Mouse (Mus musculus) megakaryocyte, embryonic 14.5 days (primary cell): ENCODE data around the gene Vmp1.

Experiments
- FLI1 ChIP-seq: IDR thresholded peaks from 2 replicates; pipeline ENCODE4 v1.6.1; 2012; ENCODE audit warnings: low read length, inconsistent platforms, mixed read lengths
- GATA1 ChIP-seq: IDR thresholded peaks from 3 replicates; pipeline ENCODE4 v1.6.1; 2012; ENCODE audit warnings: mixed read lengths, low read length, inconsistent platforms, borderline replicate concordance

- TF ChIP-seq GATA1 (no peak), FLI1 (no peak)
These were observed 138.9 kb downstream of the Vmp1 start, which contains the start of the genes Rps6kb1 and Tubd1 for GRCm38 (mm10) chr11:86544639-86545299.
